In the genomic region with DNA sequence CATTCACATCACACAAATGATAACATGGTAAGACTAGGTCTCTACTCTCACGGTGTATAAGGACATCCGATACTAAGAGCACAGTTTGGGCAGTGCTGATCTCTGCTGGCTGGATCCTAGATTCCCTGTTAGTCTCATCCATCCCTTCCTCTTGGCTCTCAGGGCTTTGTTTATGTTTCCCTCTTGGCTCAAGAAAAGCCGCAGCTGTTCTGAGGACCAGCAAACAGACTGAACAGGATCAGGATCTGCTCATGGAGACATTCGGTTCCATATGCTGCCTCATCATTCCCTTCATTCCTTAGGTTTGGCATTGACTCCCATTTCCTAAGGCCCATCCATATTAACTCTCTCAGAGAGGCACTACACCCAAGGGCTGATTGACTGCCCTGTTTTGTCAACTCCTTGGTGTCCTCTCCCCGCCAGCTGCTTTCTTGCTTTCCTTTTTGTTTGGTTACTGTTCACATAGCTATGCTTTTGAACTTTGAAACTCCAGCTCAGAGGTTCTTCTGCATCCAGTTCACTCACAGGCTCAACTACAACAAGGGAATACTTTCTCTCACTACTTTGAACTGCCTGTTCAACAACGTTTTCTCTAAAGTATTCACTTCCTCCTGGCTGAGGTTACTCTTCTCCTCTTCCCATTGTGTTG, we compare ENCODE assay signal across 15 mouse cellular contexts.
DNase-seq lines count a peak whose midpoint lies in the region; ATAC-seq and TF ChIP-seq lines count a peak whose summit lies in the region.
"Had no signal": no experiment of that assay in that cellular context is flagged by ENCODE, and none has a peak within 500 bp of the region (broad histone marks: within the 10 kb centered on the region; RNA-seq: fewer than 3 reads in every experiment).

No protein-coding gene starts in this region.

- H3K4me1 ChIP-seq in limb, embryonic 14.5 days (ENCODE audit: control insufficient read depth, insufficient read depth, low read length), result no peaks in the 10 kb centered on the region
- no peaks in the 10 kb centered on the region for H3K4me1 ChIP-seq in limb, embryonic 10.5 days
- H3K4me1 ChIP-seq: liver, embryonic 13.5 days had no signal

- no peak overlapping the region for H3ac ChIP-seq in myocyte (ENCODE audit: control insufficient read depth, insufficient read length)

- H3K4me2 ChIP-seq in limb, embryonic 14.5 days (replicated peaks; ENCODE audit: low read depth, low read length, severe bottlenecking), result no peak overlapping the region
- peak overlapping the region; percentile 18 for H3K4me2 ChIP-seq in myocyte (ENCODE audit: low read depth)
- H3K4me2 ChIP-seq: liver, embryonic 13.5 days; midbrain, embryonic 11.5 days had no signal

- no peaks in the 10 kb centered on the region for H3K79me2 ChIP-seq in myocyte (ENCODE audit: control insufficient read depth, insufficient read depth)

- H3K9ac ChIP-seq in limb, embryonic 14.5 days (ENCODE audit: low read depth, low read length, severe bottlenecking), result no peak overlapping the region
- H3K9ac ChIP-seq: liver, embryonic 13.5 days had no signal

- 80% methylated on average over 6 of the region's 6 CpGs for WGBS in limb, embryonic 14.5 days
- 78% methylated on average over 6 of the region's 6 CpGs for WGBS in limb, embryonic 10.5 days

- TF ChIP-seq POLR2A in limb, embryonic 14.5 days (IDR thresholded peaks at IDR 0.05; ENCODE audit: borderline replicate concordance, extremely low read depth, insufficient read depth, insufficient read length), result no peak
- no peak for TF ChIP-seq POLR2A in myocyte (IDR thresholded peaks at IDR 0.05; ENCODE audit: insufficient read length, low read depth)

- no peaks in the 10 kb centered on the region for H3K9me3 ChIP-seq in limb, embryonic 14.5 days (ENCODE audit: control insufficient read depth, low read length)
- no peaks in the 10 kb centered on the region for H3K9me3 ChIP-seq in limb, embryonic 10.5 days (replicated peaks)
- H3K9me3 ChIP-seq: liver, embryonic 13.5 days had no signal

- H3K36me3 ChIP-seq in limb, embryonic 14.5 days (ENCODE audit: control insufficient read depth, insufficient read depth, low read length), result no peaks in the 10 kb centered on the region
- H3K36me3 ChIP-seq in limb, embryonic 10.5 days, result no peaks in the 10 kb centered on the region
- no peaks in the 10 kb centered on the region for H3K36me3 ChIP-seq in myocyte (ENCODE audit: control insufficient read depth, insufficient read depth)
- H3K36me3 ChIP-seq: liver, embryonic 13.5 days had no signal

- H3K27ac ChIP-seq in limb, embryonic 14.5 days (replicated peaks; ENCODE audit: low read depth, low read length), result no peak overlapping the region
- H3K27ac ChIP-seq in limb, embryonic 10.5 days, result no peak overlapping the region
- H3K27ac ChIP-seq: gastrocnemius, adult 2 months; left cerebral cortex, adult 2 months; liver, embryonic 13.5 days had no signal

- ATAC-seq in limb, embryonic 14.5 days (ENCODE audit: low FRiP score, low read depth), result no peak
- ATAC-seq: activated CD4-positive, CD25-positive, alpha-beta regulatory T cell, adult 4 months; inflammation-experienced regulatory T-cells, adult 6 months had no signal

- no peak overlapping the region for H3K4me3 ChIP-seq in limb, embryonic 14.5 days (replicated peaks; ENCODE audit: low read length)
- H3K4me3 ChIP-seq in limb, embryonic 10.5 days, result no peak overlapping the region
- H3K4me3 ChIP-seq in myocyte, result no peak overlapping the region
- H3K4me3 ChIP-seq: gastrocnemius, adult 2 months; left cerebral cortex, adult 2 months; liver, embryonic 13.5 days had no signal

- H3K27me3 ChIP-seq in limb, embryonic 14.5 days (ENCODE audit: control insufficient read depth, insufficient read depth, low read length), result no peaks in the 10 kb centered on the region
- no peaks in the 10 kb centered on the region for H3K27me3 ChIP-seq in limb, embryonic 10.5 days (ENCODE audit: low read depth, poor library complexity, severe bottlenecking)
- H3K27me3 ChIP-seq in myocyte (ENCODE audit: control insufficient read depth, insufficient read depth, insufficient read length), result no peaks in the 10 kb centered on the region
- H3K27me3 ChIP-seq: liver, embryonic 13.5 days had no signal

- peak; percentile 13 for DNase-seq in limb, embryonic 14.5 days (ENCODE audit: low spot score)
- no peak for DNase-seq in limb, embryonic 10.5 days (ENCODE audit: low spot score)
- DNase-seq in kidney, adult 11 months, result peak; percentile 48
- peak; percentile 16 for DNase-seq in kidney, postnatal 14 days
- no peak for DNase-seq in gastrocnemius, postnatal 4 days (ENCODE audit: low spot score in 2 of 2)
- no peak for DNase-seq in cerebellum, postnatal 4 days (ENCODE audit: low spot score in 2 of 2)
- no peak for DNase-seq in left cerebral cortex, adult 9 months (ENCODE audit: low spot score in 2 of 2)
- DNase-seq: cerebellum, adult 8-10 months; gastrocnemius, adult 2 months; liver, embryonic 13.5 days had no signal

TF ChIP-seq in myocyte, 11 proteins besides CTCF, POLR2A, EP300 and RAD21:
- no peak for TF ChIP-seq MYOG (IDR thresholded peaks at IDR 0.05; ENCODE audit: control insufficient read depth in 1 of 3, insufficient read depth in 1 of 3, insufficient read length in 2 of 3, low read depth in 2 of 3)
- no peak for TF ChIP-seq USF1 (IDR thresholded peaks at IDR 0.05; ENCODE audit: low read depth)
- TF ChIP-seq REST (IDR thresholded peaks at IDR 0.05; ENCODE audit: insufficient read depth, insufficient read length), result no peak
- TF ChIP-seq TCF12 (IDR thresholded peaks at IDR 0.05; ENCODE audit: insufficient read depth, poor library complexity, severe bottlenecking), result no peak
- TF ChIP-seq E2F4 (IDR thresholded peaks at IDR 0.05; ENCODE audit: insufficient read depth), result no peak
- no peak for TF ChIP-seq POLR2AphosphoS2 (IDR thresholded peaks at IDR 0.05; ENCODE audit: insufficient read length, low read depth)
- no peak for TF ChIP-seq CEBPB (IDR thresholded peaks at IDR 0.05; ENCODE audit: insufficient read depth, poor library complexity, severe bottlenecking)
- no peak for TF ChIP-seq MYOD1 (IDR thresholded peaks at IDR 0.05; ENCODE audit: control insufficient read depth in 1 of 3, insufficient read length in 2 of 3, low read depth in 2 of 3)
- no peak for TF ChIP-seq TCF3 (IDR thresholded peaks at IDR 0.05; ENCODE audit: insufficient read length, low read depth)
- no peak for TF ChIP-seq MAX (IDR thresholded peaks at IDR 0.05; ENCODE audit: low read depth)
- no peak for TF ChIP-seq SRF (IDR thresholded peaks at IDR 0.05; ENCODE audit: control insufficient read depth, insufficient read length, low read depth)

Comparison
In these comparisons a context has a peak if more than half of its experiments do, and no peak if none do; other contexts are left out.
1. DNase-seq: peak in limb, embryonic 14.5 days (single experiment), kidney, adult 11 months (single experiment) and kidney, postnatal 14 days (single experiment); none in limb, embryonic 10.5 days (single experiment), gastrocnemius, postnatal 4 days (0 of 2), cerebellum, postnatal 4 days (0 of 2) and left cerebral cortex, adult 9 months (0 of 2).